Mouse (Mus musculus) erythroblast, embryonic 14.5 days (primary cell): ENCODE data around the gene Gm37240.

ENCODE experiments used
- GATA1 ChIP-seq: IDR thresholded peaks from 2 replicates; pipeline ENCODE4 v1.6.1; 2012; ENCODE audit warnings: low read length, inconsistent platforms, mixed read lengths
- TAL1 ChIP-seq: IDR thresholded peaks from 3 replicates; pipeline ENCODE4 v1.6.1; 2012; ENCODE audit warnings: low read length, inconsistent platforms, mixed read lengths

DNA sequence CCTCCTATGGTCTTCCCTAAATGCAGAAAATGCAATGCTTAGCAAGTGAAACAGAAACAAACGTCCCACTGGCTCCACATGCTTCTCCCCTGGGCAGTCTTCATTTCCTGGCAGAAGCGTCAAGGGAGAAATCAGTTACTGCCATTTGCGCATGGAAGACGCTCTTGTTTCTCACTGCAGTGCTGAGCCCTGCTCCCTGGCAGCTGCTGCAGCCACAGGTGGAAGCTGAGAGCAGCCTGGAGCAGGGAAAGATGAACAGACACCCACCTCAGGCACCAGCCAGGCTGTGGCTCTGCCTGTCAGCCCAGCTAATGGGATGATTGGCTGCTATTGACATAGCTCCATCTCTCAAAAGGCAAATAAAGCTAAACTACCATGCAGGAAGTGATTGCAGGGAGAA is 578.6 kb downstream of the Gm37240 start:
- TF ChIP-seq GATA1 (no peak), TAL1 (no peak)
